In genomic region chr3:108289311-108290130, GRCm38 (mm10) we compare ENCODE assay signal across 17 mouse cellular contexts. TPM values are rescaled to one million over a fixed set of nuclear protein-coding genes. Genes with fewer than 3 reads are reported as not detected.
DNase-seq lines count a peak whose midpoint lies in the region; ATAC-seq and TF ChIP-seq lines count a peak whose summit lies in the region.
"Had no signal": no experiment of that assay in that cellular context is flagged by ENCODE, and none has a peak within 500 bp of the region (broad histone marks: within the 10 kb centered on the region; RNA-seq: fewer than 3 reads in every experiment).

No protein-coding gene starts in this region.

- intact Hi-C loops in left cerebral cortex, postnatal 10 days (cut with DNase I) = loop anchor here (5.0 kb wide), 1 partner anchor 38 kb away; no protein-coding TSS in a partner anchor

- 70% methylated on average over 13 of the region's 13 CpGs for WGBS in kidney, embryonic 15.5 days
- 82% methylated on average over 13 of the region's 13 CpGs for WGBS in midbrain, embryonic 11.5 days
- WGBS in midbrain, embryonic 15.5 days = 81% methylated on average over 13 of the region's 13 CpGs
- 56% methylated on average over 13 of the region's 13 CpGs for WGBS in lung, embryonic 15.5 days
- 56% methylated on average over 13 of the region's 13 CpGs for WGBS in stomach, postnatal 0 days

- no peaks in the 10 kb centered on the region for H3K36me3 ChIP-seq in kidney, embryonic 15.5 days
- H3K36me3 ChIP-seq in midbrain, embryonic 11.5 days (ENCODE audit: control insufficient read depth, insufficient read depth, low read length) = no peaks in the 10 kb centered on the region
- H3K36me3 ChIP-seq in midbrain, embryonic 15.5 days (replicated peaks) = no peaks in the 10 kb centered on the region
- no peaks in the 10 kb centered on the region for H3K36me3 ChIP-seq in lung, embryonic 15.5 days
- H3K36me3 ChIP-seq in stomach, postnatal 0 days (ENCODE audit: control insufficient read depth, insufficient read depth, low read length) = no peaks in the 10 kb centered on the region
- H3K36me3 ChIP-seq: embryonic facial prominence, embryonic 15.5 days; forebrain, embryonic 12.5 days; heart, embryonic 12.5 days; hindbrain, embryonic 13.5 days; limb, embryonic 13.5 days had no signal

- H3K9ac ChIP-seq in kidney, embryonic 15.5 days = no peak overlapping the region
- H3K9ac ChIP-seq in midbrain, embryonic 11.5 days (ENCODE audit: low read length) = no peak overlapping the region
- no peak overlapping the region for H3K9ac ChIP-seq in midbrain, embryonic 15.5 days
- H3K9ac ChIP-seq in lung, embryonic 15.5 days = no peak overlapping the region
- no peak overlapping the region for H3K9ac ChIP-seq in stomach, postnatal 0 days (ENCODE audit: low read length)
- H3K9ac ChIP-seq: embryonic facial prominence, embryonic 15.5 days; forebrain, embryonic 12.5 days; heart, embryonic 12.5 days; limb, embryonic 13.5 days had no signal

- peaks cover 66% of the 10 kb centered on the region for H3K4me1 ChIP-seq in kidney, embryonic 15.5 days
- peaks cover 53% of the 10 kb centered on the region for H3K4me1 ChIP-seq in midbrain, embryonic 11.5 days (ENCODE audit: control insufficient read depth, insufficient read depth, low read length)
- peaks cover 61% of the 10 kb centered on the region for H3K4me1 ChIP-seq in midbrain, embryonic 15.5 days
- H3K4me1 ChIP-seq in lung, embryonic 15.5 days = peaks cover 81% of the 10 kb centered on the region
- peaks cover 17% of the 10 kb centered on the region for H3K4me1 ChIP-seq in stomach, postnatal 0 days (replicated peaks; ENCODE audit: control insufficient read depth, insufficient read depth)

- no peaks in the 10 kb centered on the region for H3K9me3 ChIP-seq in kidney, embryonic 15.5 days (replicated peaks)
- H3K9me3 ChIP-seq in midbrain, embryonic 11.5 days (ENCODE audit: control insufficient read depth, low read length) = no peaks in the 10 kb centered on the region
- H3K9me3 ChIP-seq in midbrain, embryonic 15.5 days = no peaks in the 10 kb centered on the region
- no peaks in the 10 kb centered on the region for H3K9me3 ChIP-seq in lung, embryonic 15.5 days
- no peaks in the 10 kb centered on the region for H3K9me3 ChIP-seq in stomach, postnatal 0 days (ENCODE audit: control insufficient read depth, low read length)
- H3K9me3 ChIP-seq: embryonic facial prominence, embryonic 15.5 days; forebrain, embryonic 12.5 days; heart, embryonic 12.5 days; hindbrain, embryonic 13.5 days; limb, embryonic 13.5 days; megakaryocyte, embryonic 14.5 days had no signal

- no peak for ATAC-seq in kidney, embryonic 15.5 days (replicated peaks; ENCODE audit: low FRiP score)
- no peak for ATAC-seq in midbrain, embryonic 11.5 days (ENCODE audit: low FRiP score)
- ATAC-seq in midbrain, embryonic 15.5 days (replicated peaks) = no peak
- ATAC-seq in lung, embryonic 15.5 days (ENCODE audit: borderline replicate concordance, extremely low read depth, low FRiP score, low TSS enrichment) = peak; percentile 32; the same call in 1 of the 2 replicates
- ATAC-seq in stomach, postnatal 0 days (ENCODE audit: low FRiP score, low TSS enrichment) = peak; percentile 59; the same call in 1 of the 2 replicates
- ATAC-seq: CD4-positive, CD25-positive, alpha-beta regulatory T cell, adult 4 months had no signal

- H3K27me3 ChIP-seq in kidney, embryonic 15.5 days = no peaks in the 10 kb centered on the region
- no peaks in the 10 kb centered on the region for H3K27me3 ChIP-seq in midbrain, embryonic 11.5 days (ENCODE audit: control insufficient read depth, insufficient read depth, low read length)
- no peaks in the 10 kb centered on the region for H3K27me3 ChIP-seq in midbrain, embryonic 15.5 days (replicated peaks)
- H3K27me3 ChIP-seq in lung, embryonic 15.5 days = no peaks in the 10 kb centered on the region
- H3K27me3 ChIP-seq in stomach, postnatal 0 days (ENCODE audit: control insufficient read depth, insufficient read depth, low read length) = no peaks in the 10 kb centered on the region
- H3K27me3 ChIP-seq: embryonic facial prominence, embryonic 15.5 days; forebrain, embryonic 12.5 days; heart, embryonic 12.5 days; hindbrain, embryonic 13.5 days; limb, embryonic 13.5 days had no signal

- TF ChIP-seq CTCF in stomach, postnatal 0 days (IDR thresholded peaks at IDR 0.05; ENCODE audit: low read depth) = no peak

- no peak for DNase-seq in kidney, adult 18-20 months
- peak; percentile 72 for DNase-seq in midbrain, embryonic 11.5 days (ENCODE audit: low spot score, missing footprints)
- DNase-seq in stomach, postnatal 0 days (ENCODE audit: low spot score) = no peak
- no peak for DNase-seq in left cerebral cortex, postnatal 10 days (ENCODE audit: extremely low spot score in 1 of 2, low spot score in 2 of 2)
- DNase-seq: cerebellum, adult 11 months; layer of hippocampus, postnatal 36 days had no signal

- H3K27ac ChIP-seq in kidney, embryonic 15.5 days = peak overlapping the region; percentile 86
- no peak overlapping the region for H3K27ac ChIP-seq in midbrain, embryonic 11.5 days (ENCODE audit: low read depth, low read length)
- no peak overlapping the region for H3K27ac ChIP-seq in midbrain, embryonic 15.5 days
- H3K27ac ChIP-seq in lung, embryonic 15.5 days = peak overlapping the region; percentile 62
- H3K27ac ChIP-seq in stomach, postnatal 0 days (replicated peaks) = peak overlapping the region; percentile 24; the same call in 1 of the 2 replicates
- H3K27ac ChIP-seq: embryonic facial prominence, embryonic 15.5 days; forebrain, embryonic 12.5 days; limb, embryonic 13.5 days had no signal

- no peak overlapping the region for H3K4me2 ChIP-seq in kidney, embryonic 15.5 days
- no peak overlapping the region for H3K4me2 ChIP-seq in midbrain, embryonic 11.5 days
- no peak overlapping the region for H3K4me2 ChIP-seq in midbrain, embryonic 15.5 days
- H3K4me2 ChIP-seq in lung, embryonic 15.5 days = peak overlapping the region; percentile 6; the same call in 1 of the 2 replicates
- H3K4me2 ChIP-seq in stomach, postnatal 0 days (replicated peaks; ENCODE audit: low read depth) = no peak overlapping the region
- H3K4me2 ChIP-seq: embryonic facial prominence, embryonic 15.5 days; forebrain, embryonic 12.5 days; heart, embryonic 12.5 days; limb, embryonic 13.5 days had no signal

- no peak overlapping the region for H3K4me3 ChIP-seq in kidney, embryonic 15.5 days (replicated peaks)
- no peak overlapping the region for H3K4me3 ChIP-seq in midbrain, embryonic 11.5 days (ENCODE audit: low read depth, low read length)
- H3K4me3 ChIP-seq in midbrain, embryonic 15.5 days = no peak overlapping the region
- H3K4me3 ChIP-seq in lung, embryonic 15.5 days = no peak overlapping the region
- H3K4me3 ChIP-seq in stomach, postnatal 0 days (ENCODE audit: low read depth, low read length) = no peak overlapping the region
- H3K4me3 ChIP-seq: embryonic facial prominence, embryonic 15.5 days; forebrain, embryonic 12.5 days; heart, embryonic 12.5 days; hindbrain, embryonic 13.5 days; limb, embryonic 13.5 days; megakaryocyte, embryonic 14.5 days; myocyte had no signal

- no peak for TF ChIP-seq EP300 in stomach, postnatal 0 days (optimal IDR thresholded peaks at IDR 0.05)

RNA-seq across cellular contexts. Expression of gene Sort1, which starts 5.6 kb away (rescaled TPM):
- 12.1 and 13.1 TPM in 2 replicates for polyA plus RNA-seq in kidney, embryonic 15.5 days (2015; fragmentation: Nextera tagmentation; extraction: Ambion mirVana)
- 27.0 and 27.1 TPM in 2 replicates for polyA plus RNA-seq in midbrain, embryonic 11.5 days (2014; fragmentation: Nextera tagmentation; extraction: Ambion mirVana)
- 22.1 and 22.3 TPM in 2 replicates for polyA plus RNA-seq in midbrain, embryonic 15.5 days (2015; fragmentation: Nextera tagmentation; extraction: Ambion mirVana)
- 24.8 and 28.0 TPM in 2 replicates for polyA plus RNA-seq in lung, embryonic 15.5 days (2015; fragmentation: Nextera tagmentation; extraction: Ambion mirVana)
- 7.6 and 9.2 TPM in 2 replicates for polyA plus RNA-seq in stomach, postnatal 0 days (2015; fragmentation: Nextera tagmentation; extraction: Ambion mirVana)
- 100 to 1,000 TPM; 176 to 177 TPM for total RNA-seq in left cerebral cortex, postnatal 10 days (2021)

RNA-seq across cellular contexts. Expression of gene Psma5, which starts 32.8 kb away (rescaled TPM):
- polyA plus RNA-seq in kidney, embryonic 15.5 days (2015; fragmentation: Nextera tagmentation; extraction: Ambion mirVana) = 296 and 312 TPM in 2 replicates
- polyA plus RNA-seq in midbrain, embryonic 11.5 days (2014; fragmentation: Nextera tagmentation; extraction: Ambion mirVana) = 274 and 295 TPM in 2 replicates
- polyA plus RNA-seq in midbrain, embryonic 15.5 days (2015; fragmentation: Nextera tagmentation; extraction: Ambion mirVana) = 224 and 234 TPM in 2 replicates
- 289 and 312 TPM in 2 replicates for polyA plus RNA-seq in lung, embryonic 15.5 days (2015; fragmentation: Nextera tagmentation; extraction: Ambion mirVana)
- polyA plus RNA-seq in stomach, postnatal 0 days (2015; fragmentation: Nextera tagmentation; extraction: Ambion mirVana) = 159 and 166 TPM in 2 replicates
- 10 to 100 TPM; 91.4 to 92.5 TPM for total RNA-seq in left cerebral cortex, postnatal 10 days (2021)

Comparison
In these comparisons a context has a peak if more than half of its experiments do, and no peak if none do; other contexts are left out.
1. ATAC-seq: peak in lung, embryonic 15.5 days (single experiment) and stomach, postnatal 0 days (single experiment); none in kidney, embryonic 15.5 days (single experiment), midbrain, embryonic 11.5 days (single experiment) and midbrain, embryonic 15.5 days (single experiment).
2. H3K27ac ChIP-seq: peak in kidney, embryonic 15.5 days (single experiment), lung, embryonic 15.5 days (single experiment) and stomach, postnatal 0 days (single experiment); none in midbrain, embryonic 11.5 days (single experiment) and midbrain, embryonic 15.5 days (single experiment).